Mouse (Mus musculus): ENCODE results near the gene Nav2. TPM values are rescaled to one million over a fixed set of nuclear protein-coding genes. Genes with fewer than 3 reads are reported as not detected.
A peak's percentile ranks its signal among the peaks of the same experiment; 100 is the strongest.

Gene Nav2
- polyA plus RNA-seq, 1 experiment from 2014 or later: 28.1 TPM

DNA sequence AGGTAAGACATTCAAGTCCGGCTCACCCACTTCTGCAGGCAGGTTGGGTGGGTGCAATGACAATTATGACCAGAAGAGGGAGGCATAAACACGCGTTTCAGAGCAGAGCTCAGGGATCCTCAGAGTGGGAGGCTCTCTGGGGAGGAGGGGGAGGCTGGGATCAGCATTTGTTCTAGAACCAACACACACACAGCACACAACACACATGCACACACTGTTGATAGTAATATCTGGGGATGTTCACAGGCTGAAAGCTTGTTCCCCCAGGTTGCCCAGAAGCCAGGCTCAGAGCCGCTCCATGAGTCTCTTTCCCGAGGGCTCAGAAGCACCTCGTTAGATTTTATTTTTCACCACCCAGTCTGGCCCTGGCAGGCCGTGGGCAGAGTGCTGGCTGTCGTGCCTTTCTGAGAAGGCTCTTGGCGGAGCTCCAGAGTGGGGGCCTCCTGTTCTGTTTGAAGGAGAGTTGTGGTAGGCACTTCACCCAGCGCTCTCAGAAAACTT, 224.4 kb downstream of the Nav2 start:
- peak overlapping the region; percentile 28; the same call in 1 of the 2 replicates for H3K4me2 ChIP-seq
- H3K9me3 ChIP-seq (replicated peaks): peaks cover 9% of the 10 kb centered on the region; the same call in 1 of the 2 replicates
- peaks cover 10% of the 10 kb centered on the region for H3K4me1 ChIP-seq (replicated peaks)
- H3K4me3 ChIP-seq: no peak overlapping the region
- H3K36me3 ChIP-seq: no peaks in the 10 kb centered on the region
- H3K27me3 ChIP-seq (replicated peaks): peaks cover 5% of the 10 kb centered on the region; the same call in 1 of the 2 replicates
- H3K27ac ChIP-seq (ENCODE audit: poor library complexity, severe bottlenecking): peak overlapping the region; percentile 52; the same call in 1 of the 2 replicates
- no peak overlapping the region for H3K9ac ChIP-seq
- ATAC-seq (ENCODE audit: insufficient number of reproducible peaks, low FRiP score): peak; percentile 45
- WGBS: 25% methylated on average over 10 of the region's 10 CpGs

DNA sequence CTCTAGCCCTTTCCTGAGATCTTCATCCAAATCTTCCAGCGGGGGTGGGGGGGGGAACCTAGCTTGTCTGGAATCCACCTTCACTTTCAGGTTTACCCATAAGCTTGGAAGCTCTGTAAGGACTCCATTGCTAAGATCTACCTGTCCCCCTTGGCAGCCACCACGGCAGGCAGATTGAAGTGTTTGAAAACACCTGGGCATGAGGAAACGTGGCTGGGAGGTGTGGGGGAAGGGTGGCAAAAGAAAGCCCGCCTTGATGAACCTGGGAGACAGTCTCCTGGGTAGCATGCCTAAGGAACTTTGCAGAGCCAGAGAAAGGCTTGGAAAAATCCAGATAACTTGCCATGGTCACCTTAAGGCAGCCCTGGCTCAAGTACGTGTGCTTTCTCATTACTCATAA, 225.9 kb downstream of the Nav2 start:
- no peak overlapping the region for H3K4me3 ChIP-seq
- peaks cover 10% of the 10 kb centered on the region for H3K4me1 ChIP-seq (replicated peaks)
- H3K27ac ChIP-seq (ENCODE audit: poor library complexity, severe bottlenecking): no peak overlapping the region
- no peaks in the 10 kb centered on the region for H3K36me3 ChIP-seq
- H3K4me2 ChIP-seq: no peak overlapping the region
- H3K9ac ChIP-seq: no peak overlapping the region
- peaks cover 9% of the 10 kb centered on the region; the same call in 1 of the 2 replicates for H3K9me3 ChIP-seq (replicated peaks)
- H3K27me3 ChIP-seq (replicated peaks): 0 out of 2 replicates have a peak, but pooled peaks cover 5% of the 10 kb centered on the region
- 67% methylated on average over 5 of the region's 5 CpGs for WGBS
- no peak for ATAC-seq (ENCODE audit: insufficient number of reproducible peaks, low FRiP score)

GRCm38 (mm10) chr7:49139762-49140161, 231.2 kb downstream of the Nav2 start:
- no peak for ATAC-seq (ENCODE audit: insufficient number of reproducible peaks, low FRiP score)

GRCm38 (mm10) chr7:49143966-49144365, 235.4 kb downstream of the Nav2 start:
- no peak for ATAC-seq (ENCODE audit: insufficient number of reproducible peaks, low FRiP score)
- H3K4me1 ChIP-seq (replicated peaks): peaks cover 24% of the 10 kb centered on the region
- H3K36me3 ChIP-seq: no peaks in the 10 kb centered on the region
- peaks cover 11% of the 10 kb centered on the region for H3K27me3 ChIP-seq (replicated peaks)
- no peak overlapping the region for H3K9ac ChIP-seq
- H3K4me2 ChIP-seq: no peak overlapping the region
- H3K4me3 ChIP-seq: no peak overlapping the region
- no peaks in the 10 kb centered on the region; the same call in 1 of the 2 replicates for H3K9me3 ChIP-seq (replicated peaks)
- WGBS: 82% methylated on average over 7 of the region's 7 CpGs
- no peak overlapping the region for H3K27ac ChIP-seq (ENCODE audit: poor library complexity, severe bottlenecking)

More at GRCm38 (mm10) chr7:49139762-49140161, 231.2 kb downstream of the Nav2 start:
- no peaks in the 10 kb centered on the region for H3K36me3 ChIP-seq
- 63% methylated on average over 2 of the region's 2 CpGs for WGBS
- no peak overlapping the region for H3K27ac ChIP-seq (ENCODE audit: poor library complexity, severe bottlenecking)
- peaks cover 5% of the 10 kb centered on the region for H3K4me1 ChIP-seq (replicated peaks)
- H3K4me3 ChIP-seq: no peak overlapping the region
- H3K27me3 ChIP-seq (replicated peaks): peaks cover 11% of the 10 kb centered on the region
- no peak overlapping the region for H3K4me2 ChIP-seq
- no peak overlapping the region for H3K9ac ChIP-seq
- H3K9me3 ChIP-seq (replicated peaks): peaks cover 9% of the 10 kb centered on the region; the same call in 1 of the 2 replicates

- H3K36me3 ChIP-seq: no peaks in the 10 kb centered on the region
- 23% methylated on average over 22 of the region's 22 CpGs for WGBS
Measured at GRCm38 (mm10) chr7:49145749-49146670, 237.5 kb downstream of the Nav2 start.

DNA sequence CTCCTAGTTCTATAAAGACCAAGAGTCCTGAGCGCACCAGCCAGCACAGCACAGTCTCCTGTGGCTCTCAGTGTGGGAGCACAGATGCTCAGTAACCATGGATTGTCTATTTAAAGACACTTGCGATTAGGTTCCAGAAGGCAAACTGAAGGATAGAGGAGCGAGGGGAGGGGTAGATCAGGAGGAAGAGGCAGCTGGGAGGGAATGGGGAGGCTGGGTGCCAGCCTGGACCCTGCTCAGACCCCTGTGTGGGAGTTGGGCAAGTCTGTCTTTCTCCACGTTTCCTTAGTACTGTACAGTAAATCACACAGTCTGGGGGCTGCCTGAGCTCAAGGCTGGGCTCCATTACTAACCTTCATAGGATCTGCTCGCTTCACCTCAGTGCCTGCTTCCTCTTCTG, 243.8 kb downstream of the Nav2 start:
- Histone ChIP-seq H3K4me1 (replicated peaks) (peaks cover 12% of the 10 kb centered on the region), H3K9me3 (replicated peaks) (peaks cover 7% of the 10 kb centered on the region), H3K4me2 (no peak overlapping the region), H3K4me3 (no peak overlapping the region), H3K27ac (ENCODE audit: poor library complexity, severe bottlenecking) (peak overlapping the region; percentile 45), H3K9ac (no peak overlapping the region), H3K36me3 (no peaks in the 10 kb centered on the region), H3K27me3 (replicated peaks) (no peaks in the 10 kb centered on the region)
- WGBS: 40% methylated on average over 5 of the region's 5 CpGs
- ATAC-seq (ENCODE audit: insufficient number of reproducible peaks, low FRiP score): no peak; the same call in 1 of the 2 replicates

More at GRCm38 (mm10) chr7:49145749-49146670, 237.5 kb downstream of the Nav2 start:
- Histone ChIP-seq H3K4me2 (peak overlapping the region; percentile 36), H3K27ac (ENCODE audit: poor library complexity, severe bottlenecking) (peak overlapping the region; percentile 89), H3K9me3 (replicated peaks) (no peaks in the 10 kb centered on the region; the same call in 1 of the 2 replicates), H3K4me1 (replicated peaks) (peaks cover 24% of the 10 kb centered on the region), H3K9ac (peak overlapping the region; percentile 36; the same call in 1 of the 2 replicates), H3K4me3 (no peak overlapping the region), H3K27me3 (replicated peaks) (peaks cover 11% of the 10 kb centered on the region)
- peak; percentile 84 for ATAC-seq (ENCODE audit: insufficient number of reproducible peaks, low FRiP score)

GRCm38 (mm10) chr7:49152713-49153112, 244.2 kb downstream of the Nav2 start:
- Histone ChIP-seq H3K4me1 (replicated peaks) (peaks cover 12% of the 10 kb centered on the region), H3K9ac (no peak overlapping the region), H3K9me3 (replicated peaks) (peaks cover 7% of the 10 kb centered on the region), H3K27me3 (replicated peaks) (no peaks in the 10 kb centered on the region), H3K4me2 (no peak overlapping the region), H3K4me3 (no peak overlapping the region), H3K36me3 (no peaks in the 10 kb centered on the region), H3K27ac (ENCODE audit: poor library complexity, severe bottlenecking) (peak overlapping the region; percentile 45)
- ATAC-seq (ENCODE audit: insufficient number of reproducible peaks, low FRiP score): no peak
- WGBS: 55% methylated on average over 9 of the region's 9 CpGs

GRCm38 (mm10) chr7:49158641-49159381, 250.3 kb downstream of the Nav2 start:
- Histone ChIP-seq H3K4me2 (0 out of 2 replicates have a peak overlapping the region, but pooled peaks have one; percentile 1), H3K4me3 (no peak overlapping the region), H3K9ac (no peak overlapping the region), H3K27ac (ENCODE audit: poor library complexity, severe bottlenecking) (peak overlapping the region; percentile 79), H3K4me1 (replicated peaks) (peaks cover 44% of the 10 kb centered on the region), H3K9me3 (replicated peaks) (peaks cover 7% of the 10 kb centered on the region), H3K27me3 (replicated peaks) (no peaks in the 10 kb centered on the region), H3K36me3 (no peaks in the 10 kb centered on the region)
- peak; percentile 63 for ATAC-seq (ENCODE audit: insufficient number of reproducible peaks, low FRiP score)
- WGBS: 27% methylated on average over 12 of the region's 12 CpGs

- H3K4me1 ChIP-seq (replicated peaks): peaks cover 44% of the 10 kb centered on the region
- 78% methylated on average over 18 of the region's 18 CpGs for WGBS
Measured at GRCm38 (mm10) chr7:49159646-49160555, 251.4 kb downstream of the Nav2 start.

DNA sequence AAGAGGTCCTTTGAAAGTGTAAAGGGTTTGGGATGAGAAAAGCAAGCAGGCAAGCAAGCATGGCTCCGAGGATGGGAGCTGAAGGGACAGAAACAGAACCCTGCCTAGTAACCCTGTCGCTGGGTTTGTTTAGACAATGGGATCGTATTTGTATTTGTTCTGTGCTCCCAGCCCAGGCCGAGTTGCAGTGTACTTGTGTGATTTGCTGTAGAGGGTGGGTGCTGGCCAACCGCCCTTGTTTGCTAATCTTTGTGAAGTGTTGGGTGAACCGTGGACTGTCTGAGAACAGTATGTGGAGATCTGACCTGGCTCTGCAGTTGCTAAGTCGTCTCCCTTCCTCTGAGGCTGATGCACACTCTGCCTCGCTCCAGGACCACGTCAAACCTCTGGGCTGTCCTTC, 253.6 kb downstream of the Nav2 start:
- Histone ChIP-seq H3K4me3 (no peak overlapping the region), H3K27me3 (replicated peaks) (no peaks in the 10 kb centered on the region), H3K27ac (ENCODE audit: poor library complexity, severe bottlenecking) (no peak overlapping the region), H3K9ac (no peak overlapping the region), H3K4me1 (replicated peaks) (peaks cover 44% of the 10 kb centered on the region), H3K4me2 (no peak overlapping the region), H3K9me3 (replicated peaks) (no peaks in the 10 kb centered on the region), H3K36me3 (no peaks in the 10 kb centered on the region)
- no peak for ATAC-seq (ENCODE audit: insufficient number of reproducible peaks, low FRiP score)
- WGBS: 32% methylated on average over 9 of the region's 9 CpGs

More at GRCm38 (mm10) chr7:49159646-49160555, 251.4 kb downstream of the Nav2 start:
- Histone ChIP-seq H3K9ac (no peak overlapping the region), H3K27me3 (replicated peaks) (no peaks in the 10 kb centered on the region), H3K27ac (ENCODE audit: poor library complexity, severe bottlenecking) (peak overlapping the region; percentile 79), H3K4me2 (no peak overlapping the region), H3K36me3 (no peaks in the 10 kb centered on the region), H3K4me3 (no peak overlapping the region), H3K9me3 (replicated peaks) (peaks cover 7% of the 10 kb centered on the region)
- ATAC-seq (ENCODE audit: insufficient number of reproducible peaks, low FRiP score): no peak
